Mouse (Mus musculus): ENCODE results near the gene Arhgef11. TPM values are rescaled to one million over a fixed set of nuclear protein-coding genes. Genes with fewer than 3 reads are reported as not detected.

Gene Arhgef11
- polyA plus RNA-seq, 1 experiment from 2014 or later: 19.5 TPM

DNA sequence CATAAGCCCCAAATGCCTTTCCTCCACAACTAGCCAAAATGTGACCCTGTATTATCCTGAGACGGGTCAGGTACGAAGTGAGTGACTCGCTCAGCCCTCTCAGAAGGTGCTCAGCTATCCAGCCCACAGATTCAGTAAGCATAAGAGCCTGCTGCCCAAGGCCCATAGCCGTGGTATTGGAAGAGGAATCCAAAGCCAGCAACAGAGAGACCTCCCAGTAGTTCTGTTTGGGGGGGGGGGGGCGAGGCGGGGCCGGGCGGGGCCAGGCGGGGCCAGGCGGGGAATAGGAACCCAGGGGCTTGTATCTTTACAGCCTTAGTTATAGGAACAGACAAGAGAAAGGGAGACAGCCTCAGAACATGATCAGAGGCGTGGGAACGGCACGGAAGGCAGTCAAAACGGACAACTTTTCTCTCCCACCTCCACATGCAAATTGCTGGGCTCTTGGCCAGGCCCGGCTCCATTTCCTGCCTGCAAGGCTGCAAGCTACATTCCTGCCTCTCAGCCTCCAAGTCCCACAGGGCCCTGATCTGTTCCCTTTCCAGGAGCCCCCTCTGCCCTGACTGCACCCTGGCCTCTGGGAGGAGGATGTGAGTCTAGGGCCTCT is 146.4 kb downstream of the Arhgef11 start:
- H3K9me3 ChIP-seq (replicated peaks): no peaks in the 10 kb centered on the region
- 18% methylated on average over 15 of the region's 15 CpGs for WGBS
- no peak overlapping the region for H3K4me3 ChIP-seq (replicated peaks)
- no peaks in the 10 kb centered on the region for H3K36me3 ChIP-seq
- no peak overlapping the region for H3K9ac ChIP-seq (replicated peaks)
- peaks cover 37% of the 10 kb centered on the region for H3K27me3 ChIP-seq (replicated peaks)
- H3K4me2 ChIP-seq: peak overlapping the region; percentile 33
- ATAC-seq (ENCODE audit: low FRiP score): no peak
- peaks cover 14% of the 10 kb centered on the region for H3K4me1 ChIP-seq
- H3K27ac ChIP-seq (replicated peaks): peak overlapping the region; percentile 64

DNA sequence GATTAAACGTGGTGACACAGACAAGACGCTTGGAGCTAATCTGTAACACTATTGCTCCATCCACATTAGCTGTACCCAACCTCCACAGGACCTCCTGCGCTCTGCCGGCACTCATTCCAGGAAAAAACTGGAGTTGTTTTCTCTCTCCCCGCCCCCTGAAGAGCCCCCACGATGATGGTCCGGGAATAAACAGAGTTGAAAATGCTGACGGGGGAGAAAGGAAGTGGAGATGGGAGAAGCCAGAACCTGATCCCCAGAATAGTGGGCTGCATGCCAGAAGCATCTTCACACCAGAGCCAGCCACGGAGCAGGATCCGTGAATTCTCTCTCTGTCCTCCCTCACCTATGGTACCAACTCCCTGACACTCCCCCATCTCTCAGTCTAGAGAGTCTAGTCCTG is 147.1 kb downstream of the Arhgef11 start:
- no peak for ATAC-seq (ENCODE audit: low FRiP score)

GRCm38 (mm10) chr3:87765091-87765490 is 147.7 kb downstream of the Arhgef11 start:
- peaks cover 49% of the 10 kb centered on the region for H3K27me3 ChIP-seq (replicated peaks)
- H3K4me2 ChIP-seq: peak overlapping the region; percentile 33
- WGBS: 20% methylated on average over 10 of the region's 10 CpGs
- H3K27ac ChIP-seq (replicated peaks): peak overlapping the region; percentile 64
- H3K36me3 ChIP-seq: no peaks in the 10 kb centered on the region
- no peaks in the 10 kb centered on the region for H3K9me3 ChIP-seq (replicated peaks)
- ATAC-seq (ENCODE audit: low FRiP score): no peak
- H3K9ac ChIP-seq (replicated peaks): no peak overlapping the region
- peaks cover 14% of the 10 kb centered on the region for H3K4me1 ChIP-seq
- no peak overlapping the region for H3K4me3 ChIP-seq (replicated peaks)

More for the DNA sequence above, 147.1 kb downstream of the Arhgef11 start:
- no peak overlapping the region for H3K9ac ChIP-seq (replicated peaks)
- no peaks in the 10 kb centered on the region for H3K36me3 ChIP-seq
- H3K27me3 ChIP-seq (replicated peaks): peaks cover 43% of the 10 kb centered on the region
- peak overlapping the region; percentile 64 for H3K27ac ChIP-seq (replicated peaks)
- H3K4me3 ChIP-seq (replicated peaks): no peak overlapping the region
- H3K4me1 ChIP-seq: peaks cover 14% of the 10 kb centered on the region
- no peaks in the 10 kb centered on the region for H3K9me3 ChIP-seq (replicated peaks)
- H3K4me2 ChIP-seq: peak overlapping the region; percentile 33
- WGBS: 34% methylated on average over 10 of the region's 10 CpGs

DNA sequence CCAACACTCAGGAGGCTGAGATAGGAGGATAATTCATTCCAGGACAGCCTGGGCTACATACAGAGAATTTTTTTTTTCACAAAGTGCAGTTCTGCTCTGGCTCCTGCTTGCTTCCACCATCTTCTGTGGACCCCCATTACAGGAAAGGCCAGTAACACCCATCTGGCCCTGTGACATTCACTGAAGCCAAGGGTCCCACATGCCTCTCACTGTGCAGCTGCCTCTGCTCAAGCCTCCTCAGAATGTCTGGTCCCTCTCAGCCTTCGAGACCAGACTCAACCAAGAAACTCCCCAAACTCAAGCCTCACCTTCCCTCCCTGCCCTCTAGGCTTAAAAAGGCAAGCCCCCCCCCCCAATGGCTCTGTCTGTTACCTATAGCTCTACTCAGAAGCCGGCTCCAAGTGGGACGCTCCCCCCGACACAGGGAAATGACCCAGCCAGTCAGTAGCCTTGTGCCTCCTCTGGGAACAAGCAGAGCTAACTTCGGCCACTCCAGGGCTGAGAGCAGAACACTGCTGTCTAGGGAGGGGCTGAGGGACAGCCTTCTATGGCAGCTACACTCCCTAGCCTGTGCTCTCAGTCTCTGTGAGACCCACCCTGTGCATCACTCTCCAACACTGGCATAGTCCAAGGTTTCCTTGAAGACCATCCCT is 148.4 kb downstream of the Arhgef11 start:
- H3K9ac ChIP-seq (replicated peaks): no peak overlapping the region
- peak overlapping the region; percentile 50; the same call in 1 of the 2 replicates for H3K4me2 ChIP-seq
- H3K27me3 ChIP-seq (replicated peaks): peaks cover 53% of the 10 kb centered on the region
- peaks cover 14% of the 10 kb centered on the region for H3K4me1 ChIP-seq
- no peak overlapping the region for H3K4me3 ChIP-seq (replicated peaks)
- no peak for ATAC-seq (ENCODE audit: low FRiP score)
- no peak overlapping the region; the same call in 1 of the 2 replicates for H3K27ac ChIP-seq (replicated peaks)
- no peaks in the 10 kb centered on the region for H3K36me3 ChIP-seq
- H3K9me3 ChIP-seq (replicated peaks): no peaks in the 10 kb centered on the region
- 74% methylated on average over 5 of the region's 5 CpGs for WGBS

GRCm38 (mm10) chr3:87766284-87766667 is 148.9 kb downstream of the Arhgef11 start:
- Histone ChIP-seq H3K9ac (replicated peaks) (no peak overlapping the region), H3K4me2 (peak overlapping the region; percentile 50), H3K36me3 (no peaks in the 10 kb centered on the region), H3K4me1 (peaks cover 14% of the 10 kb centered on the region), H3K27me3 (replicated peaks) (peaks cover 56% of the 10 kb centered on the region), H3K4me3 (replicated peaks) (no peak overlapping the region), H3K27ac (replicated peaks) (no peak overlapping the region), H3K9me3 (replicated peaks) (no peaks in the 10 kb centered on the region)
- WGBS: 84% methylated on average over 3 of the region's 3 CpGs
- no peak for ATAC-seq (ENCODE audit: low FRiP score)

DNA sequence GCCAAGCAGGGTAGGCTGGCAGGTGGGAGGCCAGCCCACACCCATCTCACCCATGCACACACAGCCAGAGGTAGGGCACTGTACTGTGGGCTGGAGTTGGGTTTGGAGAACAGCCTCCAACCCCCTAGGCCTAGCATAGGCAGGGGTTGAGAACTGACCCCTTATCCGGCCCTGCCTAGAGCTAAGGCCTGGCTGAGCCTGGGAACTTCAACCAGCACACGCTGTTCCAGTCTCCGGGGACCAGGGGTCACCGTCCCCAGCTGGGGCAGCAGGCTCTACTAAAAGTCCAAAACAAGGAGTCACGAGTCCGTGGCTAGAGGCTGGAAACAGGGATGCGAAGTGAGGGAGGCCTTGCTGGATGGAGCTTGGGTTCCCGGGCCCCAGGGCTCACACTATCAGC is 150.4 kb downstream of the Arhgef11 start:
- no peaks in the 10 kb centered on the region for H3K36me3 ChIP-seq
- H3K4me2 ChIP-seq: peak overlapping the region; percentile 50
- H3K9me3 ChIP-seq (replicated peaks): no peaks in the 10 kb centered on the region
- peak overlapping the region; percentile 37 for H3K4me3 ChIP-seq (replicated peaks)
- peaks cover 17% of the 10 kb centered on the region for H3K4me1 ChIP-seq
- H3K9ac ChIP-seq (replicated peaks): no peak overlapping the region
- H3K27me3 ChIP-seq (replicated peaks): peaks cover 61% of the 10 kb centered on the region
- ATAC-seq (ENCODE audit: low FRiP score): no peak
- WGBS: 85% methylated on average over 8 of the region's 8 CpGs
- 0 out of 2 replicates have a peak overlapping the region, but pooled peaks have one; percentile 54 for H3K27ac ChIP-seq (replicated peaks)

GRCm38 (mm10) chr3:87768431-87768830 is 151.1 kb downstream of the Arhgef11 start:
- Histone ChIP-seq H3K4me3 (replicated peaks) (peak overlapping the region; percentile 37), H3K9ac (replicated peaks) (0 out of 2 replicates have a peak overlapping the region, but pooled peaks have one; percentile 30), H3K27ac (replicated peaks) (peak overlapping the region; percentile 54), H3K4me2 (peak overlapping the region; percentile 50), H3K4me1 (peaks cover 13% of the 10 kb centered on the region), H3K36me3 (no peaks in the 10 kb centered on the region), H3K9me3 (replicated peaks) (no peaks in the 10 kb centered on the region), H3K27me3 (replicated peaks) (peaks cover 57% of the 10 kb centered on the region)
- WGBS: 54% methylated on average over 6 of the region's 6 CpGs
- ATAC-seq (ENCODE audit: low FRiP score): no peak

GRCm38 (mm10) chr3:87768844-87769243 is 151.5 kb downstream of the Arhgef11 start:
- WGBS: 2% methylated on average over 33 of the region's 37 CpGs
- Histone ChIP-seq H3K9ac (replicated peaks) (0 out of 2 replicates have a peak overlapping the region, but pooled peaks have one; percentile 30), H3K27ac (replicated peaks) (peak overlapping the region; percentile 54), H3K27me3 (replicated peaks) (peaks cover 56% of the 10 kb centered on the region), H3K4me3 (replicated peaks) (peak overlapping the region; percentile 37), H3K4me1 (peaks cover 9% of the 10 kb centered on the region; the same call in 1 of the 2 replicates), H3K4me2 (peak overlapping the region; percentile 50), H3K36me3 (no peaks in the 10 kb centered on the region), H3K9me3 (replicated peaks) (no peaks in the 10 kb centered on the region)
- ATAC-seq (ENCODE audit: low FRiP score): no peak

DNA sequence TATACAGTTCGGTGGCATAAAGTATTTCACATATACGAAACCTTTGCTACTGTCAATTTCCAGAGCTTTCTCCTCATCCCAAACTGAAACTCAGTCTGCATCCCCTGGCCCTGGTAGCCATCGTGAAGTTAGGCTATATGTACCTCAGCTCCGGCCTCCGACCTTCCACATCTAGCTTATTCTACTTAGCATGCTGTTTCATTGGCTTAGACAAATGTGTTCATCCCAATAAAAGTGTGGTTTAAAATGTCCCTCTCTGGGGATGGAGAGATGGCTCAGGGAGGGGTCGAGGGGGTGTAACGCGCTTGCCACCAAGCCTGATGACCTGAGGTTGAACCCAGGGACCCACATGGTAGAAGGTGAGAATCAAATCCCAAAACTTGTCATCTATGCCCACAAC is 152.1 kb downstream of the Arhgef11 start:
- Histone ChIP-seq H3K9ac (replicated peaks) (no peak overlapping the region), H3K27ac (replicated peaks) (no peak overlapping the region)
- no peak for ATAC-seq (ENCODE audit: low FRiP score)

DNA sequence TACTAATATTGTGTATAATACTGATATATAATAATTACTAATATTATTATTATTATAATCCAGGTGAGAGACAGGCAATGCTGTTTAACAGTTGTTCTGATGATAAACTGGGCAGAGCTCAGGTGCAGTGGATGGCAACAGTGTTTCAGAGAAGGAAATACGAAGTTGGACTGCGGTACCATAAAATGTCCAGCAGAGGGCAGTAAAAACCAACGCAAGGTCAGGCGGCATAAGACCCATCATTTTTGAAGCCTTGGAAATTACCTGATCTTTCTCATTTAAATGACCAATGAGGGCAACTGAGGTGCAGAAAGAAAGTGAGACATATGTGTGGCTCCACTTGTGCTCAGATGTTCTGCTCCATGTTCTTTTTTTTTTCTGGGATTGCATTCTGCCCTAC is 152.9 kb downstream of the Arhgef11 start:
- H3K4me2 ChIP-seq: no peak overlapping the region
- no peaks in the 10 kb centered on the region for H3K36me3 ChIP-seq
- no peak overlapping the region for H3K27ac ChIP-seq (replicated peaks)
- H3K27me3 ChIP-seq (replicated peaks): peaks cover 48% of the 10 kb centered on the region
- 0 out of 2 replicates have a peak, but pooled peaks cover 3% of the 10 kb centered on the region for H3K4me1 ChIP-seq
- no peaks in the 10 kb centered on the region for H3K9me3 ChIP-seq (replicated peaks)
- WGBS: under 1% methylated on average over 4 of the region's 4 CpGs
- ATAC-seq (ENCODE audit: low FRiP score): no peak
- H3K4me3 ChIP-seq (replicated peaks): no peak overlapping the region
- H3K9ac ChIP-seq (replicated peaks): no peak overlapping the region

More for the DNA sequence above, 152.1 kb downstream of the Arhgef11 start:
- H3K27me3 ChIP-seq (replicated peaks): peaks cover 53% of the 10 kb centered on the region
- no peak overlapping the region for H3K4me2 ChIP-seq
- H3K9me3 ChIP-seq (replicated peaks): no peaks in the 10 kb centered on the region
- no peaks in the 10 kb centered on the region for H3K36me3 ChIP-seq
- H3K4me1 ChIP-seq: 0 out of 2 replicates have a peak, but pooled peaks cover 5% of the 10 kb centered on the region
- no peak overlapping the region for H3K4me3 ChIP-seq (replicated peaks)
- WGBS: 79% methylated on average over 8 of the region's 8 CpGs

GRCm38 (mm10) chr3:87771088-87771487 is 153.7 kb downstream of the Arhgef11 start:
- H3K27ac ChIP-seq (replicated peaks): no peak overlapping the region
- 0 out of 2 replicates have a peak, but pooled peaks cover 5% of the 10 kb centered on the region for H3K4me1 ChIP-seq
- 49% methylated on average over 6 of the region's 6 CpGs for WGBS
- no peaks in the 10 kb centered on the region for H3K36me3 ChIP-seq
- no peak for ATAC-seq (ENCODE audit: low FRiP score)
- H3K9me3 ChIP-seq (replicated peaks): no peaks in the 10 kb centered on the region
- no peak overlapping the region for H3K4me2 ChIP-seq
- H3K4me3 ChIP-seq (replicated peaks): no peak overlapping the region
- H3K9ac ChIP-seq (replicated peaks): no peak overlapping the region
- H3K27me3 ChIP-seq (replicated peaks): peaks cover 46% of the 10 kb centered on the region

GRCm38 (mm10) chr3:87778283-87778682 is 160.9 kb downstream of the Arhgef11 start:
- H3K4me3 ChIP-seq (replicated peaks): no peak overlapping the region
- no peak overlapping the region; the same call in 1 of the 2 replicates for H3K9ac ChIP-seq (replicated peaks)
- H3K36me3 ChIP-seq: no peaks in the 10 kb centered on the region
- H3K4me1 ChIP-seq: peaks cover 20% of the 10 kb centered on the region
- 41% methylated on average over 23 of the region's 23 CpGs for WGBS
- no peak overlapping the region for H3K27ac ChIP-seq (replicated peaks)
- peaks cover 7% of the 10 kb centered on the region; the same call in 1 of the 2 replicates for H3K27me3 ChIP-seq (replicated peaks)
- peak overlapping the region; percentile 38 for H3K4me2 ChIP-seq
- 0 out of 2 replicates have a peak, but pooled peaks have one; percentile 19 for ATAC-seq (ENCODE audit: low FRiP score)
- H3K9me3 ChIP-seq (replicated peaks): no peaks in the 10 kb centered on the region
